Mouse (Mus musculus): ENCODE data around the gene Cdc37.

- no peak for TF ChIP-seq CTCF (IDR thresholded peaks at IDR 0.05; ENCODE audit: insufficient read depth, low read length)
- no peak for TF ChIP-seq POLR2A (IDR thresholded peaks at IDR 0.05; ENCODE audit: borderline replicate concordance, extremely low read depth, low read depth, low read length)
Observed at GRCm38 (mm10) chr9:21164072-21164471, 14.3 kb upstream of the Cdc37 start.

Data from lung, adult 2 months (tissue).